Mouse (Mus musculus): Measurements from ENCODE around the gene Spns3. TPM values are rescaled to one million over a fixed set of nuclear protein-coding genes. Genes with fewer than 3 reads are reported as not detected.

Spns3 gene
- polyA plus RNA-seq (2014; fragmentation: Nextera tagmentation; extraction: Ambion mirVana) = not detected in 2 replicates

GRCm38 (mm10) chr11:72550134-72550988 lies at the start of gene Spns3:
Gene Spns3 (minus strand): TSS chr11:72550506.
- 66% methylated on average over 8 of the region's 8 CpGs for WGBS
- Histone ChIP-seq H3K4me1 (replicated peaks; ENCODE audit: control insufficient read depth, insufficient read depth, low read length) (no peaks in the 10 kb centered on the region), H3K36me3 (ENCODE audit: control insufficient read depth, insufficient read depth, low read length) (no peaks in the 10 kb centered on the region), H3K27me3 (ENCODE audit: control insufficient read depth, insufficient read depth, low read length) (no peaks in the 10 kb centered on the region), H3K9ac (ENCODE audit: low read length) (no peak within 1 kb of the TSS), H3K27ac (ENCODE audit: low read depth, low read length) (no peak within 1 kb of the TSS), H3K4me3 (ENCODE audit: low read depth, low read length) (no peak within 1 kb of the TSS), H3K4me2 (ENCODE audit: low read depth, low read length, severe bottlenecking) (no peak within 1 kb of the TSS), H3K9me3 (ENCODE audit: control insufficient read depth, low read length) (no peaks in the 10 kb centered on the region)
- ATAC-seq (replicated peaks; ENCODE audit: low FRiP score) (no peak), DNase-seq (ENCODE audit: low spot score) (no peak)

DNA sequence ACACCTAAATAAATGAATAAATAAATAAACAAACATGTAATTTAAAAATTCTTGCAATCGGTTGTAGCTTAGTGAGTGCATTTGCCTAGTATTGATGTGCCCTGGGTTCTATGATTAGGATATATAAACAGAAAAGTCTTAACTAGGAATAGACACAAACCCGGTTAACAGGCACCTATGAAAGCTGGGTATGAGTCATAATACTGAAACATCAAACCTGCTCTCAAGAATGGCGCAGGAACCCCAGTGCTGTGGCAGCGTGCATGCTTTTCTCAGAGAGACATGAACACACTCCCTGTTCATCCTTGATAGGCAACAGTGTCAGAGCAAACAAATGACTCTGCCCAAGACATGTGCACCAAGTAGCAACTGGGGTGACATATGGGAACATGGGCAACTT lies 47.5 kb upstream of the Spns3 start:
- no peak for DNase-seq (ENCODE audit: low spot score)
- no peak overlapping the region for H3K9ac ChIP-seq (ENCODE audit: low read length)
- H3K4me2 ChIP-seq (ENCODE audit: low read depth, low read length, severe bottlenecking) = no peak overlapping the region
- no peaks in the 10 kb centered on the region for H3K4me1 ChIP-seq (replicated peaks; ENCODE audit: control insufficient read depth, insufficient read depth, low read length)
- no peaks in the 10 kb centered on the region for H3K9me3 ChIP-seq (ENCODE audit: control insufficient read depth, low read length)
- WGBS = 91% methylated on average over 4 of the region's 4 CpGs
- H3K4me3 ChIP-seq (ENCODE audit: low read depth, low read length) = no peak overlapping the region
- ATAC-seq (replicated peaks; ENCODE audit: low FRiP score) = no peak
- H3K27me3 ChIP-seq (ENCODE audit: control insufficient read depth, insufficient read depth, low read length) = no peaks in the 10 kb centered on the region
- H3K36me3 ChIP-seq (ENCODE audit: control insufficient read depth, insufficient read depth, low read length) = no peaks in the 10 kb centered on the region
- no peak overlapping the region for H3K27ac ChIP-seq (ENCODE audit: low read depth, low read length)

- ATAC-seq (replicated peaks; ENCODE audit: low FRiP score) (no peak), DNase-seq (ENCODE audit: low spot score) (no peak)
- H3K4me1 ChIP-seq (replicated peaks; ENCODE audit: control insufficient read depth, insufficient read depth, low read length) = no peaks in the 10 kb centered on the region
- H3K27ac ChIP-seq (ENCODE audit: low read depth, low read length) = no peak overlapping the region
- H3K4me3 ChIP-seq (ENCODE audit: low read depth, low read length) = no peak overlapping the region
- H3K4me2 ChIP-seq (ENCODE audit: low read depth, low read length, severe bottlenecking) = no peak overlapping the region
- WGBS = 67% methylated on average over 2 of the region's 2 CpGs
- no peaks in the 10 kb centered on the region for H3K36me3 ChIP-seq (ENCODE audit: control insufficient read depth, insufficient read depth, low read length)
- H3K27me3 ChIP-seq (ENCODE audit: control insufficient read depth, insufficient read depth, low read length) = no peaks in the 10 kb centered on the region
- H3K9ac ChIP-seq (ENCODE audit: low read length) = no peak overlapping the region
- no peaks in the 10 kb centered on the region for H3K9me3 ChIP-seq (ENCODE audit: control insufficient read depth, low read length)
Observed at GRCm38 (mm10) chr11:72595010-72595737, 44.9 kb upstream of the Spns3 start.

DNA sequence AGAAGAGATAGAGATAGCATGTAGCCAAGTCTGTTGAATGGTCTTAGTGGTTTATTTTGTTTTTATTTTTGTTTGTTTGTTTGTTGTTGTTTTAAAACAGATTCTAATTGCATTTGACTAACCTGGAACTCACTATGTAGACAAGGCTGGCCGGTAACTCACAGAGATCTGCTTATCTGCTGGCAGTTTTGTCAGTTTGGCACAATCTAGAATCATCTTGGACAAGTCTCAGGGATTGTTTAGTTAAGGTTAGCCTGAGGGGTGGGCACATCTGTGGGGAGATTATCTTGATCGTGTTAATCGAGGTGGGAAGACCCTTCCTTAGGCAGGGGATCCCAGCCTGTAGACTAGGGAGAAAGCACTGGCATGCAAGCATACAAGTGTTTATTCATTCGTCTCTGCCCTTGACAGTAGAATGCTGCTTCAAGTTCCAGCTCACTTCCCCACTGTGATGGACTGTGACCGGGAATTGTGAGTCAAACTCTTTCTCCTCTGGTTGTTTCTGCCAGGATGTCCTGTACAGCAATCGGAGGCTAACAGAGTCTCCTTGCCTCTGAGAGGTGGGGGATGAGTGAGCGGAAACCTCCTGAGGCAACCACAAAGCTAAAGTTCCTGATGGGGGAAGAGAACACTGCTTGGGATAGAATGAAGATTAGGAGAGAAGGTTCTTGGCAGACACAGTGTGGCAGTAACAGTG lies 37.4 kb upstream of the Spns3 start:
- Histone ChIP-seq H3K36me3 (ENCODE audit: control insufficient read depth, insufficient read depth, low read length) (no peaks in the 10 kb centered on the region), H3K4me1 (replicated peaks; ENCODE audit: control insufficient read depth, insufficient read depth, low read length) (no peaks in the 10 kb centered on the region), H3K4me2 (ENCODE audit: low read depth, low read length, severe bottlenecking) (no peak overlapping the region), H3K9me3 (ENCODE audit: control insufficient read depth, low read length) (no peaks in the 10 kb centered on the region), H3K9ac (ENCODE audit: low read length) (no peak overlapping the region), H3K27ac (ENCODE audit: low read depth, low read length) (no peak overlapping the region), H3K4me3 (ENCODE audit: low read depth, low read length) (no peak overlapping the region), H3K27me3 (ENCODE audit: control insufficient read depth, insufficient read depth, low read length) (no peaks in the 10 kb centered on the region)
- no peak for DNase-seq (ENCODE audit: low spot score)
- ATAC-seq (replicated peaks; ENCODE audit: low FRiP score) = no peak
- whole genome bisulfite sequencing = 78% methylated on average over 7 of the region's 7 CpGs

- no peak for DNase-seq (ENCODE audit: low spot score)
- no peaks in the 10 kb centered on the region for H3K4me1 ChIP-seq (replicated peaks; ENCODE audit: control insufficient read depth, insufficient read depth, low read length)
- no peaks in the 10 kb centered on the region for H3K36me3 ChIP-seq (ENCODE audit: control insufficient read depth, insufficient read depth, low read length)
- H3K9ac ChIP-seq (ENCODE audit: low read length) = no peak overlapping the region
- H3K9me3 ChIP-seq (ENCODE audit: control insufficient read depth, low read length) = no peaks in the 10 kb centered on the region
- H3K4me2 ChIP-seq (ENCODE audit: low read depth, low read length, severe bottlenecking) = no peak overlapping the region
- 87% methylated on average over 3 of the region's 3 CpGs for WGBS
- H3K27me3 ChIP-seq (ENCODE audit: control insufficient read depth, insufficient read depth, low read length) = no peaks in the 10 kb centered on the region
- H3K27ac ChIP-seq (ENCODE audit: low read depth, low read length) = no peak overlapping the region
- H3K4me3 ChIP-seq (ENCODE audit: low read depth, low read length) = no peak overlapping the region
- no peak for ATAC-seq (replicated peaks; ENCODE audit: low FRiP score)
Observed at GRCm38 (mm10) chr11:72586570-72586969, 36.3 kb upstream of the Spns3 start.

- Histone ChIP-seq H3K9me3 (ENCODE audit: control insufficient read depth, low read length) (no peaks in the 10 kb centered on the region), H3K36me3 (ENCODE audit: control insufficient read depth, insufficient read depth, low read length) (no peaks in the 10 kb centered on the region), H3K9ac (ENCODE audit: low read length) (no peak overlapping the region), H3K4me3 (ENCODE audit: low read depth, low read length) (no peak overlapping the region), H3K4me2 (ENCODE audit: low read depth, low read length, severe bottlenecking) (no peak overlapping the region), H3K27me3 (ENCODE audit: control insufficient read depth, insufficient read depth, low read length) (no peaks in the 10 kb centered on the region), H3K27ac (ENCODE audit: low read depth, low read length) (no peak overlapping the region), H3K4me1 (replicated peaks; ENCODE audit: control insufficient read depth, insufficient read depth, low read length) (no peaks in the 10 kb centered on the region)
- DNase-seq (ENCODE audit: low spot score) (no peak), ATAC-seq (replicated peaks; ENCODE audit: low FRiP score) (no peak)
- 78% methylated on average over 2 of the region's 2 CpGs for WGBS
Observed at GRCm38 (mm10) chr11:72583092-72583491, 32.8 kb upstream of the Spns3 start.

DNA sequence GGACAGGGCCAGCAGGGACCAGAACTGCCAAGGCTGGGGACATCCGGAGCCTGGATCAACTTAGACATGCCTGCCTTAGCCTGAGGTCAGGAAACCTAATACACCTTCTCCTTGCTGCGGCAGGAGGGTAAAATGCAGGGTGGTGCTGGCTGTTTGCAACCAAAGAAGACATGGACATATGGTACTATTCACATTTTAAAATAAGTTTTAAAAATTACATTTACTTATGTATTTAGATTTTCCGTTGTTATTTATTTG lies 32.1 kb upstream of the Spns3 start:
- 71% methylated on average over 3 of the region's 3 CpGs for WGBS
- DNase-seq (ENCODE audit: low spot score) = no peak

DNA sequence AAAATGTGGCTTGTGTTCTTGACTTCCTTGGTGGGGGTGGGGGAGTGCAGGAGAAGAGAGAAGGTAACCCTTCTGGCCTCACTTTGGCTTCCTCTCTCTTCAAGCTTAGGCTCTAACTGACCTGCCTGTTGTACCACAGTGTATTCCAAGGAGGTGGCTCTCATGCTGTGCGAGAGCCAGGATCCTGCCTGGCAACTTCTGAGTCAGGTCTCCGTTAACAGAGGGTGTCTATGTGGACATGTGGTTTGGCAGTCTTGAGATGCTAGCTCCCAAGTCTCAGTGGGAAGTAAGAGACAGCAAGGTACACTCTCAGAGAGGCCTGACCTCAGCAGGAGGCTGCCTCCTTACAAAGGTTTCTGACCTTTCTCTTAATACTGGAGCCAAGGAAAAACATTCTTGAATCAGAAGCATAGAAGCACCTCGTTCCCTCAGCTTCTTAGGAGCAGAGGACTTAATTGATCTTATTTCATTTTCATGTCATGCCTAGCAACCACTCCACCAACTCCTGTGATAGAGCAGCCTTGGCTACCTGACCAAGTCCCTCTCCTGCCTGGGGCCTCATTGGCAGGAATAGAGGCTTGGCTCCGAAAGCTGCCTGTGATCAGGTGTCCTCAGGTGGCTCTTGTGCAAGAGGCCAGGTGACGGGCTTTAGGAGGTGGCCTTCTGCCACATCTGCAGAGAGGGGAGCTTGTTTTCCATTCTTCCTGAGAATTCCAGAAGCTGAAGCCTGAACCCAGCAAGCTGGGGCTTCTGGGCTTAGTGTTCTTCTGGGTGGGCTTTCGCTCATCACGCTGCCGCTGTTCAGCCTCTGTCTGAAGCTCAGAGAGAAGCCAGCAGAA lies 31.5 kb upstream of the Spns3 start:
- DNase-seq (ENCODE audit: low spot score) (no peak), ATAC-seq (replicated peaks; ENCODE audit: low FRiP score) (no peak)
- H3K27me3 ChIP-seq (ENCODE audit: control insufficient read depth, insufficient read depth, low read length) = no peaks in the 10 kb centered on the region; the same call in 1 of the 2 replicates
- H3K9ac ChIP-seq (ENCODE audit: low read length) = no peak overlapping the region
- no peak overlapping the region for H3K4me2 ChIP-seq (ENCODE audit: low read depth, low read length, severe bottlenecking)
- H3K27ac ChIP-seq (ENCODE audit: low read depth, low read length) = no peak overlapping the region
- no peaks in the 10 kb centered on the region for H3K36me3 ChIP-seq (ENCODE audit: control insufficient read depth, insufficient read depth, low read length)
- H3K4me3 ChIP-seq (ENCODE audit: low read depth, low read length) = no peak overlapping the region
- H3K4me1 ChIP-seq (replicated peaks; ENCODE audit: control insufficient read depth, insufficient read depth, low read length) = no peaks in the 10 kb centered on the region; the same call in 1 of the 2 replicates
- no peaks in the 10 kb centered on the region for H3K9me3 ChIP-seq (ENCODE audit: control insufficient read depth, low read length)
- WGBS = 71% methylated on average over 8 of the region's 8 CpGs

More for the DNA sequence above, 32.1 kb upstream of the Spns3 start:
- ATAC-seq (replicated peaks; ENCODE audit: low FRiP score) = no peak
- no peak overlapping the region for H3K9ac ChIP-seq (ENCODE audit: low read length)
- H3K4me3 ChIP-seq (ENCODE audit: low read depth, low read length) = no peak overlapping the region
- no peak overlapping the region for H3K4me2 ChIP-seq (ENCODE audit: low read depth, low read length, severe bottlenecking)
- H3K9me3 ChIP-seq (ENCODE audit: control insufficient read depth, low read length) = no peaks in the 10 kb centered on the region
- no peaks in the 10 kb centered on the region for H3K36me3 ChIP-seq (ENCODE audit: control insufficient read depth, insufficient read depth, low read length)
- no peak overlapping the region for H3K27ac ChIP-seq (ENCODE audit: low read depth, low read length)
- H3K4me1 ChIP-seq (replicated peaks; ENCODE audit: control insufficient read depth, insufficient read depth, low read length) = no peaks in the 10 kb centered on the region
- H3K27me3 ChIP-seq (ENCODE audit: control insufficient read depth, insufficient read depth, low read length) = no peaks in the 10 kb centered on the region; the same call in 1 of the 2 replicates

Data from forebrain, embryonic 11.5 days (tissue).